Mouse (Mus musculus) heart, postnatal 0 days (tissue): ENCODE data around the gene Camk2b.

Source experiments
- CTCF ChIP-seq: IDR thresholded peaks from 2 replicates; pipeline ENCODE4 v1.5.1; 2016; ENCODE audit warnings: antibody characterized with exemption, control low read depth, low read depth
- EP300 ChIP-seq: IDR thresholded peaks from 2 replicates; pipeline ENCODE4 v1.6.1; 2016; ENCODE audit warnings: antibody characterized with exemption, low read depth

DNA sequence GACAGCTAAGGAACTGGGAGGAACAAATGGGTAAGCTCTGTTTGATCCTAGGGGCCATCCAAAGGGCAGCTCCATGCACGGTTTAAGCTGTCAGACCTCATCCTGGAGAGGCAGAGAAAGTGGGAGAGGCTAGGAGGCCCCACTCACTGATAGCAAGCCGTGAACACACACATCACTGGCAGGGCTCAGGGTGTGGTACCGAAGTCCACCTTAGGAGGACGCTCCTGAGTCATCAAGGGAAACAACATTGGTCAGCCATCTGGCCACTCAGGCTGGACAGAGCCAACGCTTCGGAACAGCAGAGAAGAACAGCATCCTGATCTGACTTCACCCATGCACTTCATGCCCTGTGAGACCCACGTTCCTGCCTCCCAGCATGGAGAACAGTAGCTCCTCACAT, 87.1 kb downstream of the Camk2b start:
- no peak for TF ChIP-seq CTCF
- TF ChIP-seq EP300 = no peak
